25 mouse cellular contexts compared by ENCODE assay signal in genomic region chr14:50380863-50381262, GRCm38 (mm10). TPM values are rescaled to one million over a fixed set of nuclear protein-coding genes. Genes with fewer than 3 reads are reported as not detected.
"Had no signal": no experiment of that assay in that cellular context is flagged by ENCODE, and none has a peak within 500 bp of the region (broad histone marks: within the 10 kb centered on the region; RNA-seq: fewer than 3 reads in every experiment).

Gene Olfr736, plus strand, starts transcription at chr14:50381163.

- H3K36me3 ChIP-seq: liver, embryonic 15.5 days; lung, embryonic 15.5 days; midbrain, embryonic 13.5 days; midbrain, embryonic 15.5 days; neural tube, embryonic 12.5 days; stomach, embryonic 15.5 days had no signal

- ATAC-seq: liver, postnatal 0 days; lung, postnatal 0 days; midbrain, embryonic 13.5 days; midbrain, embryonic 15.5 days had no signal

- H3K9me3 ChIP-seq: liver, embryonic 15.5 days; lung, embryonic 15.5 days; megakaryocyte, embryonic 14.5 days; midbrain, embryonic 13.5 days; midbrain, embryonic 15.5 days; stomach, embryonic 15.5 days had no signal

- H3K27ac ChIP-seq: liver, embryonic 15.5 days; lung, embryonic 15.5 days; macrophage; midbrain, embryonic 13.5 days; midbrain, embryonic 15.5 days; neural tube, embryonic 12.5 days; stomach, embryonic 15.5 days; stomach, postnatal 0 days had no signal

- H3K9ac ChIP-seq: liver, embryonic 15.5 days; liver, postnatal 0 days; lung, embryonic 15.5 days; midbrain, embryonic 13.5 days; midbrain, embryonic 15.5 days; neural tube, embryonic 12.5 days; stomach, embryonic 15.5 days had no signal

- H3K4me1 ChIP-seq: liver, embryonic 15.5 days; lung, embryonic 15.5 days; megakaryocyte, embryonic 14.5 days; midbrain, embryonic 13.5 days; midbrain, embryonic 15.5 days; neural tube, embryonic 12.5 days; stomach, embryonic 15.5 days had no signal

- H3K4me3 ChIP-seq: liver, embryonic 15.5 days; lung, embryonic 15.5 days; megakaryocyte, embryonic 14.5 days; midbrain, embryonic 13.5 days; midbrain, embryonic 15.5 days; neural tube, embryonic 12.5 days; stomach, embryonic 15.5 days had no signal

- DNase-seq: liver, postnatal 0 days; lung, adult 2 months; lung, postnatal 14 days; lung, postnatal 36 days; right cerebral cortex, postnatal 14 days; thymus, adult 18-20 months; thymus, postnatal 14 days; thymus, postnatal 36 days had no signal

- H3K4me2 ChIP-seq: liver, embryonic 15.5 days; lung, embryonic 15.5 days; midbrain, embryonic 13.5 days; midbrain, embryonic 15.5 days; neural tube, embryonic 12.5 days; stomach, embryonic 15.5 days had no signal

- H3K27me3 ChIP-seq: liver, embryonic 15.5 days; lung, embryonic 15.5 days; megakaryocyte, embryonic 14.5 days; midbrain, embryonic 13.5 days; midbrain, embryonic 15.5 days; neural tube, embryonic 12.5 days; stomach, embryonic 15.5 days had no signal

RNA-seq across cellular contexts. Expression of gene Olfr736, which starts in this region (rescaled TPM):
- total RNA-seq: megakaryocyte progenitor cell, adult 5-6 weeks; midbrain, postnatal 0 days; monocyte, adult 5-6 weeks; neutrophil, adult 5-6 weeks had no signal
- polyA plus RNA-seq: liver, embryonic 15.5 days; liver, postnatal 0 days; lung, adult 2 months; lung, embryonic 15.5 days; lung, postnatal 0 days; macrophage; midbrain, embryonic 13.5 days; midbrain, embryonic 15.5 days; midbrain, postnatal 0 days; neural tube, embryonic 12.5 days; neural tube, embryonic 14.5 days; spleen, adult 2 months; stomach, embryonic 15.5 days; stomach, postnatal 0 days; thymus, postnatal 0 days had no signal
